Mouse (Mus musculus): Measurements from ENCODE around the gene Smap2. TPM values are rescaled to one million over a fixed set of nuclear protein-coding genes. Genes with fewer than 3 reads are reported as not detected.

Gene Smap2
- total and polyA plus RNA-seq, 3 experiments = 20.1 to 110 (median 29.1) TPM

- Histone ChIP-seq H3K4me1 (ENCODE audit: control insufficient read depth in 1 of 2, insufficient read depth in 2 of 2) (peaks cover 28 to 93% of the 10 kb centered on the region in 2 experiments), H3K4me2 (ENCODE audit: insufficient read depth, low read depth, poor library complexity, severe bottlenecking) (no peak overlapping the region; the same call in 1 of the 2 replicates), H3K36me3 (replicated peaks in 1 of 2; ENCODE audit: control insufficient read depth in 1 of 2, insufficient read depth in 1 of 2, low read length in 1 of 2) (peaks cover 0 to 19% of the 10 kb centered on the region in 2 experiments), H3K9ac (ENCODE audit: insufficient read depth, low read depth) (no peak overlapping the region), H3K27me3 (replicated peaks) (no peaks in the 10 kb centered on the region), H3K79me2 (replicated peaks; ENCODE audit: control insufficient read depth, extremely low read depth, insufficient read depth, poor library complexity, severe bottlenecking) (peaks cover 87% of the 10 kb centered on the region), H3K9me3 (replicated peaks; ENCODE audit: low read length) (no peaks in the 10 kb centered on the region), H3K4me3 (replicated peaks in 1 of 3; ENCODE audit: low read depth in 2 of 3, low read length in 2 of 3, poor library complexity in 1 of 3) (no peak overlapping the region), H3K27ac (ENCODE audit: insufficient read depth, low read depth) (no peak overlapping the region)
- no peak for DNase-seq (ENCODE audit: extremely low read depth)
- TF ChIP-seq TBP (conservative IDR thresholded peaks at IDR 0.05; ENCODE audit: low read depth, low read length) (no peak), UBTF (IDR thresholded peaks at IDR 0.05; ENCODE audit: low read depth, low read length) (no peak), RCOR1 (conservative IDR thresholded peaks at IDR 0.05; ENCODE audit: low read depth, low read length) (no peak), CTCF (conservative IDR thresholded peaks at IDR 0.05 in 1 of 2, IDR thresholded peaks at IDR 0.05 in 1 of 2; ENCODE audit: low read depth in 2 of 2, low read length in 2 of 2) (no peak; a peak in 1 of 4 replicates), IRF4 (IDR thresholded peaks at IDR 0.05; ENCODE audit: low read depth, low read length) (no peak), ZMIZ1 (IDR thresholded peaks at IDR 0.05; ENCODE audit: low read depth, low read length) (no peak), MEF2A (IDR thresholded peaks at IDR 0.05; ENCODE audit: borderline replicate concordance, low read depth, low read length) (no peak), ETS1 (conservative IDR thresholded peaks at IDR 0.05; ENCODE audit: low read depth, low read length) (no peak), MAX (IDR thresholded peaks at IDR 0.05; ENCODE audit: low read length) (no peak), SIN3A (IDR thresholded peaks at IDR 0.05; ENCODE audit: low read length) (no peak), TCF12 (IDR thresholded peaks at IDR 0.05; ENCODE audit: low read depth, low read length) (no peak), HCFC1 (IDR thresholded peaks at IDR 0.05; ENCODE audit: low read depth, low read length) (no peak), CHD1 (IDR thresholded peaks at IDR 0.05; ENCODE audit: low read depth, low read length) (no peak), EP300 (IDR thresholded peaks at IDR 0.05; ENCODE audit: low read length) (no peak), KAT2A (IDR thresholded peaks at IDR 0.05; ENCODE audit: insufficient replicate concordance, low read length) (no peak), MXI1 (IDR thresholded peaks at IDR 0.05; ENCODE audit: low read depth, low read length) (no peak), MAFK (IDR thresholded peaks at IDR 0.05; ENCODE audit: insufficient replicate concordance, low read length) (no peak)
- dilution Hi-C loops (cut with MboI; ENCODE audit: extremely low pct_ligation_motif_present, extremely low pct_unique_long_range_greater_than_20kb, low sequenced_read_pairs) (no loop called here), in situ Hi-C loops (cut with MboI; ENCODE audit: low pct_ligation_motif_present, low pct_unique_long_range_greater_than_20kb, low sequenced_read_pairs) (no loop called here)
These were observed 8.8 kb downstream of the Smap2 start for GRCm38 (mm10) chr4:121008071-121008745.

DNA sequence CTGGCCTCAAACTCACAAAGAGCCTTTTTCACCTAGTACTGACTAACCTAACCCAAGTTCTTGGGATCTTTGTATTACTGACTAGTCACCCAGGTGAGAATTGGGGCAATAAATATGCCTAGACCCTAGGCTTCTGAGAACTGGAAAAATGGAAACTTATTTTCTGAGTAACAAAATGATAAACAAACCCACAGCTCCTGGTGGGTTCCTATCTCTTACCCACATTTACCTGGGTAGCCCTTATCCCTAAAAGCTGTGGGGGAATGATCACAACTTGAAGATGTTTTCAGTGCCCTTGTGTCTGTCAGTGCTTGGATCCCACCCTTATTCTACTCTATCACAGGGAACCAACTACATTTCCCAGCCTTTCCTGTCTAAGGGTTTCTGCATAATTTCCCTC is 10.0 kb downstream of the Smap2 start:
- H3K79me2 ChIP-seq (replicated peaks; ENCODE audit: control insufficient read depth, extremely low read depth, insufficient read depth, poor library complexity, severe bottlenecking) = peaks cover 86% of the 10 kb centered on the region
- dilution Hi-C loops (cut with MboI; ENCODE audit: extremely low pct_ligation_motif_present, extremely low pct_unique_long_range_greater_than_20kb, low sequenced_read_pairs) = no loop called here
- no peak for TF ChIP-seq CHD2 (IDR thresholded peaks at IDR 0.05; ENCODE audit: low read length)
- no peak for TF ChIP-seq SMC3 (IDR thresholded peaks at IDR 0.05; ENCODE audit: low read depth, low read length)
- no peak for TF ChIP-seq ZNF384 (IDR thresholded peaks at IDR 0.05; ENCODE audit: low read depth, low read length)
- no peak for TF ChIP-seq UBTF (IDR thresholded peaks at IDR 0.05; ENCODE audit: low read depth, low read length)
- no peak for TF ChIP-seq CHD1 (IDR thresholded peaks at IDR 0.05; ENCODE audit: low read depth, low read length)
- no peak for TF ChIP-seq RCOR1 (conservative IDR thresholded peaks at IDR 0.05; ENCODE audit: low read depth, low read length)
- TF ChIP-seq BHLHE40 (IDR thresholded peaks at IDR 0.05; ENCODE audit: low read depth, low read length) = no peak
- TF ChIP-seq GABPA (IDR thresholded peaks at IDR 0.05; ENCODE audit: insufficient replicate concordance, low read depth, low read length) = no peak
- no peak for TF ChIP-seq E2F4 (IDR thresholded peaks at IDR 0.05; ENCODE audit: insufficient replicate concordance, low read depth, low read length)
- no peak for TF ChIP-seq MXI1 (IDR thresholded peaks at IDR 0.05; ENCODE audit: low read depth, low read length)
- no peak for TF ChIP-seq MAFK (IDR thresholded peaks at IDR 0.05; ENCODE audit: insufficient replicate concordance, low read length)
- TF ChIP-seq RAD21 (IDR thresholded peaks at IDR 0.05; ENCODE audit: low read depth, low read length) = no peak
- no peak for TF ChIP-seq JUN (IDR thresholded peaks at IDR 0.05; ENCODE audit: insufficient read depth, low read depth, low read length)
- no peak for TF ChIP-seq POLR2A (IDR thresholded peaks at IDR 0.05; ENCODE audit: low read depth, low read length)
- no peak for TF ChIP-seq PAX5 (IDR thresholded peaks at IDR 0.05; ENCODE audit: low read length)
- no peak for TF ChIP-seq ELF1 (IDR thresholded peaks at IDR 0.05; ENCODE audit: low read depth, low read length)
- no peak for TF ChIP-seq MAZ (IDR thresholded peaks at IDR 0.05; ENCODE audit: low read depth, low read length)
- no peak for TF ChIP-seq ZC3H11A (IDR thresholded peaks at IDR 0.05; ENCODE audit: low read depth, low read length)
- TF ChIP-seq NRF1 (IDR thresholded peaks at IDR 0.05; ENCODE audit: low read depth, low read length) = no peak
- DNase-seq (ENCODE audit: extremely low read depth) = no peak
- no peak overlapping the region for H3K4me2 ChIP-seq (ENCODE audit: insufficient read depth, low read depth, poor library complexity, severe bottlenecking)
- H3K9me3 ChIP-seq (replicated peaks; ENCODE audit: low read length) = no peaks in the 10 kb centered on the region
- H3K4me1 ChIP-seq (ENCODE audit: control insufficient read depth in 1 of 2, insufficient read depth in 2 of 2) = peaks cover 35 to 93% of the 10 kb centered on the region in 2 experiments
- H3K9ac ChIP-seq (ENCODE audit: insufficient read depth, low read depth) = no peak overlapping the region
- in situ Hi-C loops (cut with MboI; ENCODE audit: low pct_ligation_motif_present, low pct_unique_long_range_greater_than_20kb, low sequenced_read_pairs) = no loop called here
- H3K36me3 ChIP-seq (replicated peaks in 1 of 2; ENCODE audit: control insufficient read depth in 1 of 2, insufficient read depth in 1 of 2, low read length in 1 of 2) = peaks cover 0 to 8% of the 10 kb centered on the region in 2 experiments
- no peaks in the 10 kb centered on the region for H3K27me3 ChIP-seq (replicated peaks)
- H3K27ac ChIP-seq (ENCODE audit: insufficient read depth, low read depth) = no peak overlapping the region
- H3K4me3 ChIP-seq (replicated peaks in 1 of 3; ENCODE audit: low read depth in 2 of 3, low read length in 2 of 3, poor library complexity in 1 of 3) = no peak overlapping the region
